Mouse (Mus musculus) ES-E14 (cell line): ENCODE measurements at regions not wholly inside any gene's neighbourhood (a gene's known extent, or its start where the extent isn't known, plus 50 kb on each side); places are given as distances from the start of the nearest gene placed in this dataset.

Experiments
- DNase-seq: peaks from one replicate; pipeline ENCODE4 v3.0.0-alpha.2; 2013; ENCODE audit warnings: low read depth, low spot score
- H3K27ac ChIP-seq: 2 replicates; pipeline ENCODE4 v1.5.1; 2012; ENCODE audit warnings: low read depth, mild to moderate bottlenecking, low read length, moderate library complexity, mixed read lengths; ENCODE audit not compliant: poor library complexity, insufficient read depth, severe bottlenecking
- H3K36me3 ChIP-seq: 2 replicates; pipeline ENCODE4 v1.6.1; 2012; ENCODE audit warnings: mild to moderate bottlenecking, low read length, moderate library complexity, mixed read lengths; ENCODE audit not compliant: control insufficient read depth, poor library complexity, insufficient read depth, severe bottlenecking
- H3K4me1 ChIP-seq, 2 experiments: fragments of 150-350 bp in 1 of 2; sonication (generic) in 1 of 2; 2 replicates each; pipeline ENCODE4 v1.6.1; 2012; ENCODE audit warnings: low read length in 2 of 2, mild to moderate bottlenecking in 1 of 2, mixed read lengths in 1 of 2; ENCODE audit not compliant: control insufficient read depth in 2 of 2, insufficient read depth in 2 of 2, poor library complexity in 1 of 2
- H3K4me3 ChIP-seq, 2 experiments: fragments of 150-350 bp in 1 of 2; sonication (generic) in 1 of 2; 2 replicates each; pipeline ENCODE4 v1.5.1; 2012; ENCODE audit warnings: low read length in 2 of 2, low read depth in 1 of 2, mild to moderate bottlenecking in 1 of 2, mixed read lengths in 1 of 2; ENCODE audit not compliant: insufficient read depth in 1 of 2, poor library complexity in 1 of 2, severe bottlenecking in 1 of 2
- H3K9ac ChIP-seq: 2 replicates; pipeline ENCODE4 v1.6.1; 2012; ENCODE audit warnings: low read depth, mild to moderate bottlenecking, low read length, mixed read lengths; ENCODE audit not compliant: poor library complexity, insufficient read depth, severe bottlenecking
- H3K9me3 ChIP-seq: fragments of 150-350 bp; sonication (generic); 2 replicates; pipeline ENCODE4 v1.6.1; 2012; ENCODE audit warnings: low read depth, mild to moderate bottlenecking, low read length; ENCODE audit not compliant: control insufficient read depth, insufficient read depth
- CHD2 ChIP-seq: IDR thresholded peaks from 2 replicates; pipeline ENCODE4 v1.6.1; 2014; ENCODE audit warnings: mild to moderate bottlenecking, low read depth, low read length, inconsistent platforms
- HCFC1 ChIP-seq: IDR thresholded peaks from 2 replicates; pipeline ENCODE4 v1.6.1; 2012; ENCODE audit warnings: low read length, inconsistent platforms, borderline replicate concordance; ENCODE audit not compliant: insufficient read depth
- MAFK ChIP-seq: IDR thresholded peaks from 2 replicates; pipeline ENCODE4 v1.6.1; 2014; ENCODE audit warnings: mild to moderate bottlenecking, low read depth, low read length, inconsistent platforms; ENCODE audit not compliant: insufficient read depth
- ZC3H11A ChIP-seq: IDR thresholded peaks from 2 replicates; pipeline ENCODE4 v1.6.1; 2012; ENCODE audit warnings: low read depth, mild to moderate bottlenecking, inconsistent platforms, low read length, borderline replicate concordance
- ZNF384 ChIP-seq: IDR thresholded peaks from 2 replicates; pipeline ENCODE4 v1.6.1; 2012; ENCODE audit warnings: low read depth, low read length, inconsistent platforms
- in situ Hi-C, 2 experiments: fragments of 600-800 bp; cut with MboI; formaldehyde crosslinking; loops; one replicate each; pipeline ENCODE4 v1.15.1; 2025; ENCODE audit warnings: low sequenced_read_pairs in 2 of 2, inconsistent platforms in 1 of 2; ENCODE audit not compliant: unreplicated experiment in 2 of 2

GRCm38 (mm10) chr15:16653690-16654089, 74.9 kb upstream of the Cdh9 start:
- H3K4me3 ChIP-seq, result no peak overlapping the region
- in situ Hi-C loops, result no loop called here
- no peak for TF ChIP-seq ZNF384
- no peaks in the 10 kb centered on the region for H3K4me1 ChIP-seq
- H3K9ac ChIP-seq, result no peak overlapping the region
- no peak for DNase-seq
- no peaks in the 10 kb centered on the region for H3K36me3 ChIP-seq
- H3K9me3 ChIP-seq, result no peaks in the 10 kb centered on the region
- no peak overlapping the region for H3K27ac ChIP-seq

- in situ Hi-C loops, result no loop called here
- peaks cover 0 to 2% of the 10 kb centered on the region in 2 experiments; a peak in 1 of 4 replicates for H3K4me1 ChIP-seq
- H3K36me3 ChIP-seq, result no peaks in the 10 kb centered on the region
- H3K4me3 ChIP-seq, result no peak overlapping the region
- no peak for DNase-seq
- H3K9ac ChIP-seq, result no peak overlapping the region
- no peaks in the 10 kb centered on the region for H3K9me3 ChIP-seq
- TF ChIP-seq MAFK, result no peak
- TF ChIP-seq ZNF384, result no peak
- TF ChIP-seq CHD2, result no peak
- no peak for TF ChIP-seq ZC3H11A
- no peak for TF ChIP-seq HCFC1
- no peak overlapping the region for H3K27ac ChIP-seq
Observed at GRCm38 (mm10) chr15:16661226-16661625, 67.3 kb upstream of the Cdh9 start.
